Mouse (Mus musculus) spleen, postnatal 14 days (tissue): ENCODE results near the gene Pik3c2b.
A peak's percentile ranks its signal among the peaks of the same experiment; 100 is the strongest.

ENCODE experiments used
- DNase-seq, 2 experiments: peaks; one replicate each; pipeline ENCODE4 v3.0.0; 2021 to 2022; ENCODE audit warnings: low spot score in 2 of 2

The Pik3c2b gene

GRCm38 (mm10) chr1:133073327-133073856, 27.9 kb downstream of the Pik3c2b start:
- DNase-seq = peak in 1 of 2 experiments; percentile 19

GRCm38 (mm10) chr1:133074541-133074940, 29.1 kb downstream of the Pik3c2b start:
- no peak for DNase-seq

- DNase-seq = no peak
These were observed 30.4 kb downstream of the Pik3c2b start for GRCm38 (mm10) chr1:133075651-133076400.

GRCm38 (mm10) chr1:133076681-133077514, 31.4 kb downstream of the Pik3c2b start:
- DNase-seq = no peak

GRCm38 (mm10) chr1:133077606-133078337, 32.3 kb downstream of the Pik3c2b start:
- DNase-seq = no peak

- DNase-seq = no peak
These were observed 32.9 kb downstream of the Pik3c2b start for GRCm38 (mm10) chr1:133078338-133078727.

GRCm38 (mm10) chr1:133079509-133079908, 34.0 kb downstream of the Pik3c2b start:
- DNase-seq = no peak

- DNase-seq = no peak
These were observed 34.7 kb downstream of the Pik3c2b start for GRCm38 (mm10) chr1:133080079-133080561.

GRCm38 (mm10) chr1:133080717-133081116, 35.2 kb downstream of the Pik3c2b start:
- no peak for DNase-seq

GRCm38 (mm10) chr1:133083003-133083546, 37.6 kb downstream of the Pik3c2b start:
- DNase-seq = peak; percentile 35 to 48

GRCm38 (mm10) chr1:133083942-133084625, 38.6 kb downstream of the Pik3c2b start:
- DNase-seq = peak; percentile 40 to 52

GRCm38 (mm10) chr1:133084708-133085416, 39.4 kb downstream of the Pik3c2b start:
- DNase-seq = peak in 1 of 2 experiments; percentile 34

- DNase-seq = no peak
These were observed 39.9 kb downstream of the Pik3c2b start for GRCm38 (mm10) chr1:133085417-133085742.

- DNase-seq = no peak
These were observed 41.3 kb downstream of the Pik3c2b start for GRCm38 (mm10) chr1:133086804-133087203.

- DNase-seq = peak; percentile 30 to 65
These were observed 41.9 kb downstream of the Pik3c2b start for GRCm38 (mm10) chr1:133087206-133087905.

- DNase-seq = no peak
These were observed 42.7 kb downstream of the Pik3c2b start for GRCm38 (mm10) chr1:133088196-133088595.

GRCm38 (mm10) chr1:133089415-133089814, 43.9 kb downstream of the Pik3c2b start:
- DNase-seq = no peak

GRCm38 (mm10) chr1:133090641-133091040, 45.2 kb downstream of the Pik3c2b start:
- DNase-seq = no peak

- DNase-seq = no peak
These were observed 46.0 kb downstream of the Pik3c2b start for GRCm38 (mm10) chr1:133091483-133091882.

- DNase-seq = no peak
These were observed 48.3 kb downstream of the Pik3c2b start for GRCm38 (mm10) chr1:133093719-133094118.
